Mouse (Mus musculus) 3T3-L1 (cell line): ENCODE measurements around the gene Rnf31.
A peak's percentile ranks its signal among the peaks of the same experiment; 100 is the strongest.

Experiments used
- DNase-seq: peaks from one replicate; pipeline ENCODE4 v3.0.0-alpha.2; 2015; ENCODE audit warnings: low read depth, low spot score

The Rnf31 gene

GRCm38 (mm10) chr14:55604823-55605222, 13.3 kb downstream of the Rnf31 start:
- DNase-seq: no peak

- DNase-seq: no peak
These were observed 14.4 kb downstream of the Rnf31 start for GRCm38 (mm10) chr14:55605743-55606459.

- no peak for DNase-seq
These were observed 16.8 kb downstream of the Rnf31 start for GRCm38 (mm10) chr14:55608339-55608738.

- no peak for DNase-seq
These were observed 21.8 kb downstream of the Rnf31 start for GRCm38 (mm10) chr14:55613346-55613745.

GRCm38 (mm10) chr14:55614565-55615178, 23.2 kb downstream of the Rnf31 start:
- DNase-seq: no peak

GRCm38 (mm10) chr14:55615876-55616275, 24.4 kb downstream of the Rnf31 start:
- DNase-seq: peak; percentile 32

GRCm38 (mm10) chr14:55616844-55617243, 25.3 kb downstream of the Rnf31 start:
- no peak for DNase-seq

- DNase-seq: no peak
These were observed 26.3 kb downstream of the Rnf31 start, which contains the start of gene Rec8 for GRCm38 (mm10) chr14:55617822-55618221. TSS of gene Rec8 (plus strand) at chr14:55618037.

GRCm38 (mm10) chr14:55618486-55619195, 27.1 kb downstream of the Rnf31 start:
- no peak for DNase-seq

GRCm38 (mm10) chr14:55628077-55628827, 36.7 kb downstream of the Rnf31 start:
- no peak for DNase-seq

GRCm38 (mm10) chr14:55629312-55629711, 37.8 kb downstream of the Rnf31 start:
- DNase-seq: peak; percentile 39

GRCm38 (mm10) chr14:55634874-55635522, 43.5 kb downstream of the Rnf31 start:
- peak; percentile 58 for DNase-seq

GRCm38 (mm10) chr14:55635523-55636007, 44.1 kb downstream of the Rnf31 start, which contains the start of gene Ipo4:
TSS of gene Ipo4 (minus strand) at chr14:55635957.
- DNase-seq: peak; percentile 93

GRCm38 (mm10) chr14:55637795-55638194, 46.3 kb downstream of the Rnf31 start, which contains the start of gene Gm49378:
TSS of gene Gm49378 (minus strand) at chr14:55637895.
- no peak for DNase-seq

GRCm38 (mm10) chr14:55640816-55641215, 49.3 kb downstream of the Rnf31 start:
- DNase-seq: no peak

GRCm38 (mm10) chr14:55641291-55641690, 49.8 kb downstream of the Rnf31 start:
- peak; percentile 6 for DNase-seq

GRCm38 (mm10) chr14:55642679-55643059, 51.2 kb downstream of the Rnf31 start:
- no peak for DNase-seq

- DNase-seq: peak; percentile 67
These were observed 51.8 kb downstream of the Rnf31 start, which contains the start of gene Tm9sf1 for GRCm38 (mm10) chr14:55643060-55643907. TSS of gene Tm9sf1 (minus strand) at chr14:55643806.

- DNase-seq: peak; percentile 8
These were observed 52.9 kb downstream of the Rnf31 start for GRCm38 (mm10) chr14:55644261-55644888.
